Mouse (Mus musculus) liver, adult 2 months (tissue): Measurements from ENCODE around the gene Hivep2.

Experiments used
- CTCF ChIP-seq: fragments of 200-500 bp; IDR thresholded peaks from 2 replicates; pipeline ENCODE4 v1.5.1; 2011; ENCODE audit warnings: low read depth, low read length, control low read depth
- POLR2A ChIP-seq: fragments of 200-500 bp; IDR thresholded peaks from 2 replicates; pipeline ENCODE4 v1.6.1; 2011; ENCODE audit warnings: low read length, control low read depth; ENCODE audit not compliant: insufficient read depth; ENCODE audit errors: extremely low read depth

DNA sequence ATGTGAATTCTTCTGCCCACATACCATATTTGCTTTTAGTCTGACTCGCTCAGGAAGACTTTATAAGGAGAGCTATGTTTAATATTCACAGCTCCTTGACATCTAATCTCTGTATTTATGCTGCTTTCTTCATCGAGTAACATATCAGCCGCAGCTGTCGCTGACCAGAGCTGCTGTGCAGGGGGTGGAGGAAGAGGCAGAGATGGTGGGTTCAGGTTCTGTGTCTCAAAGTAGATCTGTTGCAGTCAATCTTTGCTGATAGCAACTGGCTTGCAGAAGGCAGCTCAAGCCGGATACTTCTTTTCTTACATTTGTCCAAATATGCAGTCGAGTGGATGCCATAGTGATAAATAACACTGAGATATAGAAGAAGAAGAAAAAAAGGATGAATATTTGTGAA, 70.6 kb downstream of the Hivep2 start:
- no peak for TF ChIP-seq CTCF
- no peak for TF ChIP-seq POLR2A
